Mouse (Mus musculus) liver, adult 2 months (tissue): ENCODE measurements around the gene Fam185a. TPM values are rescaled to one million over a fixed set of nuclear protein-coding genes. Genes with fewer than 3 reads are reported as not detected.

Experiments
- DNase-seq: peaks from one replicate; pipeline ENCODE4 v3.0.0-alpha.2; 2011; ENCODE audit warnings: low read depth, low spot score; ENCODE audit errors: extremely low read depth
- H3K27ac ChIP-seq: fragments of 200-500 bp; replicated peaks from 2 replicates; pipeline ENCODE4 v1.5.1; 2012; ENCODE audit warnings: low read depth, mild to moderate bottlenecking, control low read depth, inconsistent platforms, low read length; ENCODE audit not compliant: insufficient read depth
- H3K27me3 ChIP-seq: fragments of 200-500 bp; 2 replicates; pipeline ENCODE4 v1.6.1; 2012; ENCODE audit warnings: mild to moderate bottlenecking, moderate library complexity, low read length, inconsistent platforms; ENCODE audit not compliant: control insufficient read depth, insufficient read depth
- H3K36me3 ChIP-seq: fragments of 200-500 bp; 2 replicates; pipeline ENCODE4 v1.6.1; 2012; ENCODE audit warnings: low read length, inconsistent platforms; ENCODE audit not compliant: control insufficient read depth, insufficient read depth
- H3K4me1 ChIP-seq: fragments of 200-500 bp; 2 replicates; pipeline ENCODE4 v1.6.1; 2011; ENCODE audit warnings: low read length; ENCODE audit not compliant: control insufficient read depth, insufficient read depth
- H3K4me3 ChIP-seq: fragments of 200-500 bp; 2 replicates; pipeline ENCODE4 v1.5.1; 2011; ENCODE audit warnings: low read depth, mild to moderate bottlenecking, control low read depth, low read length, moderate library complexity; ENCODE audit not compliant: insufficient read depth
- H3K79me2 ChIP-seq: fragments of 200-500 bp; 2 replicates; pipeline ENCODE4 v1.6.1; 2012; ENCODE audit warnings: inconsistent platforms, mild to moderate bottlenecking, low read length, moderate library complexity; ENCODE audit not compliant: control insufficient read depth, insufficient read depth
- H3K9ac ChIP-seq: fragments of 200-500 bp; 2 replicates; pipeline ENCODE4 v1.6.1; 2012; ENCODE audit warnings: low read depth, mild to moderate bottlenecking, control low read depth, inconsistent platforms, low read length
- CTCF ChIP-seq: fragments of 200-500 bp; IDR thresholded peaks from 2 replicates; pipeline ENCODE4 v1.5.1; 2011; ENCODE audit warnings: low read depth, low read length, control low read depth
- POLR2A ChIP-seq: fragments of 200-500 bp; IDR thresholded peaks from 2 replicates; pipeline ENCODE4 v1.6.1; 2011; ENCODE audit warnings: low read length, control low read depth; ENCODE audit not compliant: insufficient read depth; ENCODE audit errors: extremely low read depth
- WGBS: fragments of 180-500 bp; shearing (Covaris S2); methylation state at CpG from one replicate; pipeline ENCODE4 v1.1.7; 2018; 5-methylcytosine and 5-hydroxymethylcytosine counted together
- polyA plus RNA-seq: library from polyadenylated mRNA; depleted of rRNA; stranded (reverse); fragments of >200 nt; gene quantifications from 2 replicates; pipeline ENCODE4 v1.2.3, GENCODE M21; 2012; rRNA removed
- total RNA-seq: library from RNA; depleted of rRNA; stranded (reverse); fragments of >200 nt; gene quantifications from 2 replicates; pipeline ENCODE4 v1.2.3, GENCODE M21; 2014; rRNA removed

The Fam185a gene
- total RNA-seq (7.1 and 9.8 TPM in 2 replicates), polyA plus RNA-seq (1.7 and 1.8 TPM in 2 replicates)

- WGBS: under 1% methylated on average over 68 of the region's 68 CpGs
Measured at GRCm38 (mm10) chr5:21424614-21425602, at the start of gene Fam185a, which contains the start of gene Ccdc146. Gene Fam185a, plus strand, starts transcription at chr5:21424958. Gene Ccdc146, minus strand, starts transcription at chr5:21424677.

GRCm38 (mm10) chr5:21376935-21377334, 47.8 kb upstream of the Fam185a start:
- Histone ChIP-seq H3K36me3 (no peaks in the 10 kb centered on the region), H3K27me3 (0 out of 2 replicates have a peak, but pooled peaks cover 2% of the 10 kb centered on the region), H3K27ac (no peak overlapping the region), H3K4me1 (no peaks in the 10 kb centered on the region), H3K79me2 (no peaks in the 10 kb centered on the region), H3K4me3 (no peak overlapping the region), H3K9ac (no peak overlapping the region)
- TF ChIP-seq CTCF (no peak), POLR2A (no peak)
- 91% methylated on average over 4 of the region's 4 CpGs for WGBS
- no peak for DNase-seq

More at GRCm38 (mm10) chr5:21424614-21425602, at the start of gene Fam185a, which contains the start of gene Ccdc146:
- DNase-seq: peak; percentile 98
- no peak for TF ChIP-seq POLR2A
- TF ChIP-seq CTCF: peak; percentile 2; the same call in 1 of the 2 replicates
- H3K4me3 ChIP-seq: peak within 1 kb of the TSS; percentile 97
- peaks cover 3% of the 10 kb centered on the region; the same call in 1 of the 2 replicates for H3K79me2 ChIP-seq
- H3K9ac ChIP-seq: peak within 1 kb of the TSS; percentile 86
- H3K36me3 ChIP-seq: no peaks in the 10 kb centered on the region
- no peaks in the 10 kb centered on the region for H3K27me3 ChIP-seq
- peak within 1 kb of the TSS; percentile 80 for H3K27ac ChIP-seq
- H3K4me1 ChIP-seq: 0 out of 2 replicates have a peak, but pooled peaks cover 3% of the 10 kb centered on the region

- Histone ChIP-seq H3K4me1 (no peaks in the 10 kb centered on the region), H3K4me3 (no peak overlapping the region), H3K36me3 (no peaks in the 10 kb centered on the region), H3K27me3 (no peaks in the 10 kb centered on the region), H3K9ac (no peak overlapping the region), H3K79me2 (no peaks in the 10 kb centered on the region), H3K27ac (no peak overlapping the region)
- no peak for DNase-seq
- WGBS: 59% methylated on average over 2 of the region's 2 CpGs
- TF ChIP-seq CTCF (no peak), POLR2A (no peak)
Measured at GRCm38 (mm10) chr5:21378397-21378796, 46.4 kb upstream of the Fam185a start.

GRCm38 (mm10) chr5:21381986-21382385, 42.8 kb upstream of the Fam185a start:
- peaks cover 8% of the 10 kb centered on the region for H3K4me1 ChIP-seq
- no peak for DNase-seq
- WGBS: 34% methylated on average over 6 of the region's 6 CpGs
- no peak for TF ChIP-seq CTCF
- TF ChIP-seq POLR2A: no peak
- H3K4me3 ChIP-seq: no peak overlapping the region
- H3K36me3 ChIP-seq: no peaks in the 10 kb centered on the region
- H3K79me2 ChIP-seq: no peaks in the 10 kb centered on the region
- H3K27ac ChIP-seq: no peak overlapping the region
- H3K27me3 ChIP-seq: no peaks in the 10 kb centered on the region
- no peak overlapping the region for H3K9ac ChIP-seq

- Histone ChIP-seq H3K9ac (no peak overlapping the region), H3K4me1 (peaks cover 8% of the 10 kb centered on the region), H3K27me3 (no peaks in the 10 kb centered on the region), H3K4me3 (no peak overlapping the region), H3K27ac (no peak overlapping the region), H3K36me3 (no peaks in the 10 kb centered on the region), H3K79me2 (no peaks in the 10 kb centered on the region)
- no peak for TF ChIP-seq CTCF
- TF ChIP-seq POLR2A: no peak
- 82% methylated on average over 6 of the region's 6 CpGs for WGBS
- no peak for DNase-seq
Measured at GRCm38 (mm10) chr5:21382678-21383077, 42.1 kb upstream of the Fam185a start.
